Mouse (Mus musculus) cerebellum, postnatal 36 days (tissue): ENCODE results near the gene Camta1.
A peak's percentile ranks its signal among the peaks of the same experiment; 100 is the strongest.

Source experiments
- DNase-seq, 2 experiments: peaks; one replicate each; pipeline ENCODE4 v3.0.0; 2021 to 2022; ENCODE audit warnings: mixed read lengths in 2 of 2

The Camta1 gene

GRCm38 (mm10) chr4:151860441-151861331 is 990 bp downstream of the Camta1 start:
- peak; percentile 30 to 41 for DNase-seq

GRCm38 (mm10) chr4:151859275-151859674 is 2.4 kb downstream of the Camta1 start:
- no peak for DNase-seq

GRCm38 (mm10) chr4:151853949-151854348 is 7.7 kb downstream of the Camta1 start:
- DNase-seq = peak in 1 of 2 experiments; percentile 35

GRCm38 (mm10) chr4:151851179-151851578 is 10.5 kb downstream of the Camta1 start:
- peak; percentile 30 to 34 for DNase-seq

GRCm38 (mm10) chr4:151842591-151842990 is 19.1 kb downstream of the Camta1 start:
- no peak for DNase-seq

GRCm38 (mm10) chr4:151838518-151838917 is 23.2 kb downstream of the Camta1 start:
- DNase-seq = peak; percentile 33 to 38

GRCm38 (mm10) chr4:151835860-151836259 is 25.8 kb downstream of the Camta1 start:
- no peak for DNase-seq

- peak in 1 of 2 experiments; percentile 51 for DNase-seq
Measured at GRCm38 (mm10) chr4:151834536-151834935, 27.1 kb downstream of the Camta1 start.

- DNase-seq = peak; percentile 25 to 40
Measured at GRCm38 (mm10) chr4:151833940-151834449, 27.7 kb downstream of the Camta1 start.

GRCm38 (mm10) chr4:151827840-151828239 is 33.8 kb downstream of the Camta1 start:
- DNase-seq = no peak

GRCm38 (mm10) chr4:151827356-151827755 is 34.3 kb downstream of the Camta1 start:
- DNase-seq = no peak

- DNase-seq = no peak
Measured at GRCm38 (mm10) chr4:151823963-151824362, 37.7 kb downstream of the Camta1 start.

- no peak for DNase-seq
Measured at GRCm38 (mm10) chr4:151822986-151823385, 38.7 kb downstream of the Camta1 start.

- DNase-seq = no peak
Measured at GRCm38 (mm10) chr4:151817981-151818766, 43.5 kb downstream of the Camta1 start.

- no peak for DNase-seq
Measured at GRCm38 (mm10) chr4:151813711-151814110, 48.0 kb downstream of the Camta1 start.

- no peak for DNase-seq
Measured at GRCm38 (mm10) chr4:151805685-151806084, 56.0 kb downstream of the Camta1 start.

GRCm38 (mm10) chr4:151805046-151805445 is 56.6 kb downstream of the Camta1 start:
- DNase-seq = no peak

GRCm38 (mm10) chr4:151804208-151804607 is 57.5 kb downstream of the Camta1 start:
- no peak for DNase-seq

- DNase-seq = no peak
Measured at GRCm38 (mm10) chr4:151798630-151799029, 63.0 kb downstream of the Camta1 start.

GRCm38 (mm10) chr4:151793694-151794093 is 68.0 kb downstream of the Camta1 start:
- DNase-seq = no peak

- no peak for DNase-seq
Measured at GRCm38 (mm10) chr4:151786946-151787705, 74.5 kb downstream of the Camta1 start.

- no peak for DNase-seq
Measured at GRCm38 (mm10) chr4:151780511-151780910, 81.2 kb downstream of the Camta1 start.
